In the genomic region with DNA sequence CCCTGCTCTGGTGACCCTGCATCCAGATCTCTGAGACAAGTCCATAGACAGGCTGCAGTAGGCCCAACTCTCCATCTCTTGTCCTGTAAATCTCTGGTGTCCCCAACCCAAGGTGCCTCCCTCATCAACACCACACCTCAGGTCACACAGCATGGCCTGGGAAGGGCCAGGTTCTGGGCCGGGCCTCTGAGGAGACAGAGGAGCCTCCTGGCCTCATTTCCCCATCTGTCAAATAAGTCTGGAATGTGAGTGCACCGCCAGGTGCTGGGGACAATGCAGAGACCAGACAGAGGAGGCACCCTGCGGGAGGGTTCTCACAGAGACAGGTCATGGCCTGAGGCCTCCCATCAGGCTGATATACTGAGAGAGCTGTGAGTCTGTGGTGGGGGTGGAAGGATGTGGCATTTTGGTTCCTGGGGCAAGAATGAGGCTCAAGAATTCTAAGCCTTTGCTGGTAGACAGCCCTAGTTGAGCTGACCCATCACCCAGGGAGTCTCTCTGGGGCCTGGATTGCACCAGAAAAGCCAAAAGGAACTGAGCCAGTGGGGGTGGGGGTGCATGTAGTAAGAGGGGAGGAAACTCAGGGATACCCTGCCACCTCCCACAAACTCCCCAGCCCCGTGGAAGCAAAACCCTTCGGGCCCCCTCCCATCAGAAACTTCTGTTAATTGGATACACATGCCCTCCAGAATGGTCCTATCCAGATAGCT, we compare ENCODE assay signal across 8 mouse cellular contexts. TPM values are rescaled to one million over a fixed set of nuclear protein-coding genes. Genes with fewer than 3 reads are reported as not detected.
DNase-seq lines count a peak whose midpoint lies in the region; ATAC-seq and TF ChIP-seq lines count a peak whose summit lies in the region.

No protein-coding gene starts in this region.

- H3K36me3 ChIP-seq in liver, embryonic 12.5 days, result no peaks in the 10 kb centered on the region
- H3K36me3 ChIP-seq in limb, embryonic 10.5 days, result peaks cover 18% of the 10 kb centered on the region
- no peaks in the 10 kb centered on the region for H3K36me3 ChIP-seq in thymus, adult 2 months (ENCODE audit: control insufficient read depth, insufficient read depth, low read length)

- H3K4me3 ChIP-seq in liver, embryonic 12.5 days, result no peak overlapping the region
- peak overlapping the region; percentile 52 for H3K4me3 ChIP-seq in limb, embryonic 10.5 days
- no peak overlapping the region for H3K4me3 ChIP-seq in thymus, adult 2 months (ENCODE audit: control insufficient read depth, insufficient read depth, low read length)

- H3K4me2 ChIP-seq in liver, embryonic 12.5 days, result peak overlapping the region; percentile 69

- peaks cover 26% of the 10 kb centered on the region for H3K27me3 ChIP-seq in liver, embryonic 12.5 days (replicated peaks)
- no peaks in the 10 kb centered on the region for H3K27me3 ChIP-seq in limb, embryonic 10.5 days (ENCODE audit: low read depth, poor library complexity, severe bottlenecking)
- no peaks in the 10 kb centered on the region for H3K27me3 ChIP-seq in thymus, adult 2 months (ENCODE audit: control insufficient read depth, insufficient read depth, low read length)

- no peak overlapping the region for H3K27ac ChIP-seq in liver, embryonic 12.5 days
- peak overlapping the region; percentile 80 for H3K27ac ChIP-seq in limb, embryonic 10.5 days
- H3K27ac ChIP-seq in thymus, adult 2 months (ENCODE audit: control insufficient read depth, insufficient read depth, low read length), result no peak overlapping the region

- peak; percentile 22 for DNase-seq in adrenal gland, adult 2 months
- no peak for DNase-seq in adrenal gland, adult 8-10 months
- no peak for DNase-seq in liver
- peak; percentile 53 for DNase-seq in limb, embryonic 10.5 days (ENCODE audit: low spot score)
- DNase-seq in retina, postnatal 1 day, result peak; percentile 69
- no peak for DNase-seq in layer of hippocampus, adult 9-11 months
- no peak for DNase-seq in thymus, adult 2 months

- no peak for TF ChIP-seq POLR2A in thymus, adult 2 months (IDR thresholded peaks at IDR 0.05; ENCODE audit: control insufficient read depth, extremely low read depth, insufficient read depth, low read length, poor library complexity)

- no peaks in the 10 kb centered on the region for H3K9me3 ChIP-seq in liver, embryonic 12.5 days (replicated peaks)
- no peaks in the 10 kb centered on the region for H3K9me3 ChIP-seq in limb, embryonic 10.5 days (replicated peaks)

- no peak overlapping the region for H3K9ac ChIP-seq in liver, embryonic 12.5 days

- WGBS in liver, embryonic 12.5 days (ENCODE audit: insufficient replicate concordance), result 53% methylated on average over 5 of the region's 5 CpGs
- 12% methylated on average over 5 of the region's 5 CpGs for WGBS in limb, embryonic 10.5 days
- WGBS in thymus, adult 2 months, result 75% methylated on average over 5 of the region's 5 CpGs

- no peak for TF ChIP-seq CTCF in thymus, adult 2 months (IDR thresholded peaks at IDR 0.05; ENCODE audit: borderline replicate concordance, control insufficient read depth, extremely low read depth, insufficient read depth, low read length, poor library complexity)

- peaks cover 8% of the 10 kb centered on the region for H3K4me1 ChIP-seq in liver, embryonic 12.5 days
- H3K4me1 ChIP-seq in limb, embryonic 10.5 days, result peaks cover 79% of the 10 kb centered on the region
- H3K4me1 ChIP-seq in thymus, adult 2 months (replicated peaks; ENCODE audit: control insufficient read depth, insufficient read depth, low read length), result no peaks in the 10 kb centered on the region

- ATAC-seq in liver, embryonic 12.5 days, result no peak

RNA-seq across cellular contexts. Expression of a gene that starts 15.0 kb away (rescaled TPM):
- total RNA-seq in adrenal gland, adult 2 months (2021), result 10 to 100 TPM; 21.4 to 28.1 TPM
- polyA plus RNA-seq in adrenal gland, adult 2 months (2012; rRNA removed), result 17.5 and 23.6 TPM in 2 replicates
- 10 to 100 TPM; 18.3 to 47.9 (median 33.8) TPM for total RNA-seq in adrenal gland, adult 8-10 months (2022)
- polyA plus RNA-seq in liver, embryonic 12.5 days (2016; fragmentation: Nextera tagmentation; extraction: Ambion mirVana), result 2.1 and 2.5 TPM in 2 replicates
- 23.6 and 29.4 TPM in 2 replicates for polyA plus RNA-seq in limb, embryonic 10.5 days (2016; fragmentation: Nextera tagmentation; extraction: Ambion mirVana)
- polyA plus RNA-seq in thymus, adult 2 months (2012; rRNA removed), result 2.5 and 2.7 TPM in 2 replicates

Comparison
In these comparisons a context has a peak if more than half of its experiments do, and no peak if none do; other contexts are left out.
1. DNase-seq: peak in adrenal gland, adult 2 months (single experiment), limb, embryonic 10.5 days (single experiment) and retina, postnatal 1 day (single experiment); none in adrenal gland, adult 8-10 months (single experiment), liver (single experiment), layer of hippocampus, adult 9-11 months (single experiment) and thymus, adult 2 months (single experiment).